Mouse (Mus musculus) left cerebral cortex, postnatal 10 days (tissue): ENCODE results near the gene Pde4dip. TPM values are rescaled to one million over a fixed set of nuclear protein-coding genes. Genes with fewer than 3 reads are reported as not detected.

Experiments used
- DNase-seq, 2 experiments: peaks; one replicate each; pipeline ENCODE4 v3.0.0; 2021 to 2022; ENCODE audit warnings: low spot score in 2 of 2, mixed read lengths in 1 of 2; ENCODE audit errors: extremely low spot score in 1 of 2
- intact Hi-C: fragments of 180-260 bp; cut with DNase I; formaldehyde crosslinking; loops from one replicate; pipeline ENCODE4 v1.15.1; 2025
- microRNA-seq: library from miRNA; unstranded; fragments of <30 nt; microRNA quantifications from one replicate; pipeline ENCODE4 v1.2.0, GENCODE M21; 2022
- total RNA-seq, 2 experiments: library from RNA; stranded (reverse); gene quantifications; 2 replicates each; pipeline ENCODE4 v1.2.3; 2021

Gene Pde4dip
- total RNA-seq, 2 experiments from 2014 or later: 235 to 254 TPM

DNA sequence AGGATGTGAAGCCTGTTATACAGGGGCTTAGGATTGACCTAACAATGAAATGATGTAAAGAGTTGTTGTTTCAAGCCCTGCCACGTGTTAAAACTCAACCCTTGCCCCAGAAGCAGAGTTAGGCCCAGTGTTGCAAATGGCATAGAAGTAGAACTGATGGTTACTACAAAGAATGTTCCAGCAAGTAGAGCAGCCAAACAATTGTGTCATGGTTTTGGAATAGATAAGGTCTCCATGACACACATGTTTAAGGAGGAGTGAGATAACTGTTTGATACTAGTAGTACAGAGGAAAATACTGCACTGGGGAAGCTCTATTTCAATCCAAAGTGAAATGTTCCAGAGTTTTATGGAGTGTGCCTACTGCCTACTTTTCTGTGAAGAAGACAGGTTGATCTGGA lies 240.0 kb downstream of the Pde4dip start:
- intact Hi-C loops: no loop called here
- DNase-seq: no peak

DNA sequence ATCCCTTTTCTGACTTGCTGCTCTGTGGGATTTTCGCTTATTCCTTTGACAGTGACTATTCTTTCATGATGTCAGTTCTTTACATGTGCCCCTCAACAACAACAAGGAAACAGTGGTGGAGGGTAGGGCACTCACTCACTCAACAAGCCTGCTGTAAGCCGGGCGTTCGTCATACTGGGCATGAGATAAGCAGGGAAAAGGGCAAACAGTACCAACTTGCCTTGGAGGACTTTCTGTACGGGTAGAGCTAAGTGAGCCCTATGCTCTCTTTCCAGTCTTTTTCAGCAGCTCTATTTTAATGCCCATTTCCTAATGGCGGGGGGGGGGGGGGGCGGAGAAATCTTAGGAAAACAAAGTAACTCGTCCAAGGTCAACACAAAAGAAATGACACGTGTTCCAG lies 246.5 kb downstream of the Pde4dip start:
- intact Hi-C loops: no loop called here
- DNase-seq: no peak

- intact Hi-C loops: no loop called here
- no peak for DNase-seq
Observed at GRCm38 (mm10) chr3:97641396-97641795, 247.1 kb downstream of the Pde4dip start.

Small RNA genes lying within 50 kb of the gene (microRNA-seq; reads per million reads assigned to microRNA genes)
- not detected for gene Mir7225

Other genes with a start within 250 kb of the Pde4dip start
- gene Prkab2, start 230.5 kb downstream of the Pde4dip start, total RNA-seq: 10 to 100 TPM; 32.9 to 34.8 TPM
- gene Gm17651, start 214.0 kb downstream of the Pde4dip start, total RNA-seq: not detected
- 10 to 100 TPM; 63.1 to 69.7 TPM for gene Sec22b, start 12.5 kb upstream of the Pde4dip start, total RNA-seq
- 10 to 100 TPM; 15.5 to 17.9 TPM for gene Notch2, start 124.8 kb upstream of the Pde4dip start, total RNA-seq